Mouse (Mus musculus) kidney, embryonic 14.5 days (tissue): ENCODE results near the gene Khsrp. TPM values are rescaled to one million over a fixed set of nuclear protein-coding genes. Genes with fewer than 3 reads are reported as not detected.
A peak's percentile ranks its signal among the peaks of the same experiment; 100 is the strongest.
"Not testable (repeated sequence)": the region's sequence is repeated elsewhere in the genome, so short reads cannot be mapped to it uniquely, and the experiment has no call there.

Experiments used
- ATAC-seq: fragments of 200-750 bp; cut with Nextera tagmentation; 2 replicates; pipeline ENCODE4 v1.8.0; 2017; ENCODE audit warnings: moderate number of reproducible peaks, mild to moderate bottlenecking, moderate TSS enrichment, moderate library complexity; ENCODE audit not compliant: low FRiP score, low TSS enrichment
- H3K27ac ChIP-seq: fragments of 300-500 bp; sonication (generic); 2 replicates; pipeline ENCODE4 v1.5.1; 2014; ENCODE audit warnings: low read depth, mild to moderate bottlenecking, low read length, moderate library complexity, mixed read lengths
- H3K27me3 ChIP-seq: fragments of 300-500 bp; sonication (generic); 2 replicates; pipeline ENCODE4 v1.6.1; 2014; ENCODE audit warnings: mild to moderate bottlenecking, low read length; ENCODE audit not compliant: control insufficient read depth, insufficient read depth
- H3K36me3 ChIP-seq: fragments of 300-500 bp; sonication (generic); 2 replicates; pipeline ENCODE4 v1.6.1; 2014; ENCODE audit warnings: low read length, mixed read lengths; ENCODE audit not compliant: control insufficient read depth, insufficient read depth
- H3K4me1 ChIP-seq: fragments of 300-500 bp; sonication (generic); 2 replicates; pipeline ENCODE4 v1.6.1; 2014; ENCODE audit warnings: low read length, mixed read lengths; ENCODE audit not compliant: control insufficient read depth, insufficient read depth
- H3K4me2 ChIP-seq: fragments of 300-500 bp; sonication (generic); replicated peaks from 2 replicates; pipeline ENCODE4 v1.6.1; 2014; ENCODE audit warnings: low read depth, mild to moderate bottlenecking, low read length
- H3K4me3 ChIP-seq: fragments of 300-500 bp; sonication (generic); 2 replicates; pipeline ENCODE4 v1.5.1; 2014; ENCODE audit warnings: mild to moderate bottlenecking, low read length
- H3K9ac ChIP-seq: fragments of 300-500 bp; sonication (generic); 2 replicates; pipeline ENCODE4 v1.6.1; 2014; ENCODE audit warnings: low read depth, mild to moderate bottlenecking, low read length, moderate library complexity
- H3K9me3 ChIP-seq: fragments of 300-500 bp; sonication (generic); 2 replicates; pipeline ENCODE4 v1.6.1; 2016; ENCODE audit warnings: low read length; ENCODE audit not compliant: control insufficient read depth
- WGBS: fragments of 180-500 bp; shearing (Covaris S2); extraction: QIAGEN DNeasy Blood & Tissue Kit; methylation state at CpG from one replicate; pipeline ENCODE4 v1.1.7; 2014; 5-methylcytosine and 5-hydroxymethylcytosine counted together
- polyA plus RNA-seq: library from polyadenylated mRNA; unstranded; fragments of >200 nt; fragmentation: Nextera tagmentation; extraction: Ambion mirVana; gene quantifications from 2 replicates; pipeline ENCODE4 v1.2.1, GENCODE M21; 2014

The Khsrp gene
- polyA plus RNA-seq, 1 experiment from 2014 or later: 65.9 TPM

DNA sequence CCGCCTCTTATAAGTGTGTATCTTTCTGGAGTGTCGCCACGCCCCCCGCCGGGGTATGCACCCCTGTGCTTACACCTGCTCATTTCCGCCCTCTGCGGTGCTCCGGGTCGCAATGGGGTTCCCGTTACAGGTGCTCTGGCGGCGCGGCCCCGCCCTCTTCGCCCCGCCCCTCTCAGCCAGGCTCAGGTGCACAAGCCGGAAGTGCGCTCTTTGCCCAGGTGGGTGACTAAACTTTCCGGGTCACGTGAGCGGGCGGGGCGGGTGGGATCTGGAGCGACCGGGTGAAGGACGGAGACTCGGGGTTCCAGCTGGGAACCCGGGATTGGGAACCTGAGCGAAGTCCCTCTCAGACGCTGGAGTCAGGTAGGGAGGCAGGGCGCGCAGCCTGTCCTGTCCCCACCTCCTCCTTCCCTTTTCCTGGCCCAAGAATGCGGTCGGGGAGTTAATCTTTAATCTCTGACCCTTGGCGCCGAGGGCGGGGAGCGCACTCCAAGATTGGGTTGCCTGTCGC, 30.7 kb upstream of the Khsrp start:
- peak; percentile 25 for ATAC-seq
- peak overlapping the region; percentile 29; the same call in 1 of the 2 replicates for H3K9ac ChIP-seq

GRCm38 (mm10) chr17:57061069-57061468, 29.7 kb upstream of the Khsrp start:
- 35% methylated on average over 10 of the region's 10 CpGs for WGBS
- H3K27me3 ChIP-seq: peaks cover 24% of the 10 kb centered on the region
- H3K4me2 ChIP-seq: peak overlapping the region; percentile 87
- H3K36me3 ChIP-seq: no peaks in the 10 kb centered on the region
- H3K4me3 ChIP-seq: peak overlapping the region; percentile 84
- no peaks in the 10 kb centered on the region for H3K9me3 ChIP-seq
- no peak overlapping the region for H3K9ac ChIP-seq
- no peak overlapping the region; the same call in 1 of the 2 replicates for H3K27ac ChIP-seq
- H3K4me1 ChIP-seq: no peaks in the 10 kb centered on the region
- no peak for ATAC-seq

More for the DNA sequence above, 30.7 kb upstream of the Khsrp start:
- Histone ChIP-seq H3K27me3 (peaks cover 24% of the 10 kb centered on the region), H3K9me3 (no peaks in the 10 kb centered on the region), H3K4me3 (peak overlapping the region; percentile 37), H3K27ac (peak overlapping the region; percentile 56), H3K4me1 (no peaks in the 10 kb centered on the region), H3K36me3 (no peaks in the 10 kb centered on the region), H3K4me2 (peak overlapping the region; percentile 31)
- WGBS: 1% methylated on average over 37 of the region's 39 CpGs

DNA sequence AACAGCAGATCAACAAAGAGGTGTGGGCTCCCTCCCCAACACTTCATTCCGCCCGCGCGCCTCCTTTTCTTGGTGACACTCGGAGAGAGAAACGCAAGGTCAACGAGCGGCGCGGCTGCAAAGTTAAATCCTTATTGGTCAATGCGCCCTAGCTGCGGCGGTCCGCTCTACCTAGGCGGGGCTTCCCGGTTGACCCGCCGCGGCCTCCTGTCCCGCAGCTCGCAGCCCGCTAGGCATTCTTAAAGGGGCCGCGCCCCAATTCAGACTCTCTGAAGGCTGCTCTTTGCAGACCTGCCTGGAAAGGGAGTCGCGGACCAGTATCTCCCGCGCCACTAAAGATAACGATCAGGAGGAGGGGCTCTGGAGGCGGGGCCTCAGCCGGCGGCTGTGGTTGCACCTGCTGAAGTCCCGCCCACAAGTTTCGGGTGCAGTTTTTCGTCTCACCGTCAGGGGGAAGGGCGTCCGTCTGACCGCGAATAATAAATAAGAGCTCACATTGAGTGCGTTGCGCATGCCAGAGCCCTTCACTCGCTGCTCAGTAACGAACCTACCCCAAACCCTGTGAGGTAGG, 29.0 kb upstream of the Khsrp start:
- whole genome bisulfite sequencing: under 1% methylated on average over 44 of the region's 44 CpGs

DNA sequence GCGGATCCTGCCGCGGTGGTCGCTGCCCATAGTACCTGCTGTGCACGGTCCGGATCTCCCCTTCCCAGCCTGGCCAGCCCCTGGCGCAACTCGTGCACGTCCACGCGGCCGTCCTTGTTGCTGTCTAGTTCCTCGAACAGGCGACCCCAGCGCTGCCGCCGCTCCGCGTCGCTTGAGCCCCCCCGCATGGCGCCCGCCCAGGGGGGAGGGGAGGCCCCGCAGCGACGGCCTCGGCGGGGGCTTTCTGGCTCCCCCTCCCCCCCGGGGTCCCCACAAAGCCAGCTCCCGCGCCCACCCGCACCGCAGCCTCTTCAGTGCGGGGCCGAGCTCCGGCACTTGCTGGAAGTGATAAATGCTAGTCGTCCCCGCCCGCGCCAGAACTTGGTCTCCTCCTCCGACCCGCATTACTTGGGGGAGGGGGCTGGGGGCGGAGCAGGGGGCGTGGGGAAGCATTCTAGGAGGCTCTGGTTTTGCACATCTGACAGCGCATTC, 28.2 kb upstream of the Khsrp start, which contains the start of gene Slc25a23:
Gene Slc25a23, minus strand, starts transcription at position 378 of the 492 bp plus-strand sequence.
- Histone ChIP-seq H3K9ac (peak within 1 kb of the TSS; percentile 77), H3K4me1 (no peaks in the 10 kb centered on the region), H3K36me3 (no peaks in the 10 kb centered on the region), H3K4me3 (peak within 1 kb of the TSS; percentile 84), H3K4me2 (peak within 1 kb of the TSS; percentile 87), H3K27me3 (peaks cover 24% of the 10 kb centered on the region), H3K9me3 (no peaks in the 10 kb centered on the region), H3K27ac (peak within 1 kb of the TSS; percentile 71; the same call in 1 of the 2 replicates)
- under 1% methylated on average over 24 of the region's 45 CpGs for WGBS
- peak; percentile 59 for ATAC-seq

More for the DNA sequence above, 29.0 kb upstream of the Khsrp start:
- Histone ChIP-seq H3K4me2 (peak overlapping the region; percentile 87), H3K27ac (peak overlapping the region; percentile 71; the same call in 1 of the 2 replicates), H3K9ac (peak overlapping the region; percentile 77; the same call in 1 of the 2 replicates), H3K9me3 (no peaks in the 10 kb centered on the region), H3K36me3 (no peaks in the 10 kb centered on the region), H3K4me3 (peak overlapping the region; percentile 84), H3K4me1 (no peaks in the 10 kb centered on the region), H3K27me3 (peaks cover 24% of the 10 kb centered on the region)
- peak; percentile 87 for ATAC-seq

DNA sequence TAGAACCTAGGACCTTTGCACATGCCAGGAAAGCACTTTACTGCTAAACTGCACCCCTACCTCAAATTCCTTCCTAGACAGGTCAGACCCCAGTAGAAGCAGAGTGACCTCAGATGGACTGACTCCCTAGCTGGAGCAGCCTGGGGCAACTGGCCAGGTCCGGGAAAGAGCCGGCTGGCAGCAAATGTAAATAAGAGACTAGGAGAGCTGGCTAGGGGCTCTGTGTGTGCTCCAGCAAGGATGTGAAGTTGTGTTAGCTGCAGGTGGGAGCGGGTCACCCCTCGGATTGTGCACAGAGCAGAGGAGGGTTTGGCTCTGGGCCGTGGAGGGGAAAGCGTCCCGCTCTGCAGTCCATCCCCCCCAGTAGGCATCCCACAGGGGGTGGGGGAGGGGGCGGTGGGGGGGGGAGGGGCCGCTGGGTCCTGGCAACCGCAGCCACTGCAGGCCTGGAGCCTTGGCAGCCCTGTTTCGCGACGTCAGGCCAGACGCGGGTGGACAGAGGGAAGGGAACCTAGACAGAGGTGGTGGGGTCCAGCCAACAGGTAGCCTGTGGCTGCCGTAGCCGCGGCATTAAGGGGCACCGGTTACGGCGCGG, 27.7 kb upstream of the Khsrp start, which contains the start of gene Crb3:
Gene Crb3, plus strand, starts transcription at position 215 of the 595 bp plus-strand sequence.
- H3K36me3 ChIP-seq: no peaks in the 10 kb centered on the region
- 0% methylated on average over 13 of the region's 22 CpGs for WGBS
- no peaks in the 10 kb centered on the region for H3K9me3 ChIP-seq
- peak within 1 kb of the TSS; percentile 84 for H3K4me3 ChIP-seq
- peak within 1 kb of the TSS; percentile 77 for H3K9ac ChIP-seq
- H3K4me1 ChIP-seq: no peaks in the 10 kb centered on the region
- H3K27me3 ChIP-seq: peaks cover 24% of the 10 kb centered on the region
- peak within 1 kb of the TSS; percentile 87 for H3K4me2 ChIP-seq
- ATAC-seq: 0 out of 2 replicates have a peak, but pooled peaks have one; percentile 2
- peak within 1 kb of the TSS; percentile 37; the same call in 1 of the 2 replicates for H3K27ac ChIP-seq

DNA sequence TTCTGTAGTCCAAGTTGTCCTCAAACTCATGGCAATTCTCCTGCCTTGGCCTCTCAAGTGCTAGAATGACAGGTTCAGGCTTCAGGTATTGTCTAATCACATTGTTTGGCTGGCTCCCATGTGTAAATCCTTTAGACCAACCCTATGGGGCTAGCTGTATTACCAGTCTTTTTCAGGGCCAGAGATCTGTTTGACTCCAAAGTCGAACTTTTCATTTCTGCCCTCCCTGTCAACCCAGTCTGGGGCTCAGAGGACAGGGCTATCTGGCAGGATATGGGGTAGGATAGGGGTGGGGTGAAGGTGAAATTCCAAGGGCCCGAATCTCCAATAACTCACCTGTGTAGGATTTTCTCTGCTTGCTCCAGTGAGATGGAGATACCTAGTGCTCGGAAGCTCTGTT, 24.9 kb upstream of the Khsrp start:
- 82% methylated on average over 3 of the region's 3 CpGs for WGBS
- no peak overlapping the region for H3K27ac ChIP-seq
- no peak overlapping the region for H3K4me2 ChIP-seq
- no peaks in the 10 kb centered on the region for H3K9me3 ChIP-seq
- H3K27me3 ChIP-seq: peaks cover 4% of the 10 kb centered on the region; the same call in 1 of the 2 replicates
- no peak for ATAC-seq
- peaks cover 10% of the 10 kb centered on the region; the same call in 1 of the 2 replicates for H3K36me3 ChIP-seq
- H3K9ac ChIP-seq: no peak overlapping the region
- H3K4me3 ChIP-seq: no peak overlapping the region
- H3K4me1 ChIP-seq: no peaks in the 10 kb centered on the region

DNA sequence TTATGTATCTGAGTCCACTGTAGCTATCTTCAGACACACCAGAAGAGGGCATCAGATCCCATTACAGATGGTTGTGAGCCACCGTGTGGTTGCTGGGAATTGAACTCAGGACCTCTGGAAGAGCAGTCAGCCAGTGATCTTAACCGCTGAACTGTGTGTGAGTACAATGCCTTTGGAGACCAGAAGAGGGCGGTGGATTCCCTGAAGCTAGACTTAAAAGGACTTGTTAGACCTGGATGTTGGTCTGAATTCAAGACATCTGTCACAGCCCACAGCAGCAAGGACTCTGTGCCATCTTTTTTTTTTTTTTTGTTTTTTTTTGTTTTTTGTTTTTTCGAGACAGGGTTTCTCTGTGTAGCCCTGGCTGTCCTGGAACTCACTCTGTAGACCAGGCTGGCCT, 20.4 kb upstream of the Khsrp start:
- H3K4me2 ChIP-seq, H3K4me3 ChIP-seq, H3K9me3 ChIP-seq, ATAC-seq, H3K27ac ChIP-seq, H3K9ac ChIP-seq, H3K4me1 ChIP-seq, H3K27me3 ChIP-seq: not testable (repeated sequence)
- peaks cover 11% of the 10 kb centered on the region; the same call in 1 of the 2 replicates for H3K36me3 ChIP-seq
- 86% methylated on average over 4 of the region's 4 CpGs for WGBS

DNA sequence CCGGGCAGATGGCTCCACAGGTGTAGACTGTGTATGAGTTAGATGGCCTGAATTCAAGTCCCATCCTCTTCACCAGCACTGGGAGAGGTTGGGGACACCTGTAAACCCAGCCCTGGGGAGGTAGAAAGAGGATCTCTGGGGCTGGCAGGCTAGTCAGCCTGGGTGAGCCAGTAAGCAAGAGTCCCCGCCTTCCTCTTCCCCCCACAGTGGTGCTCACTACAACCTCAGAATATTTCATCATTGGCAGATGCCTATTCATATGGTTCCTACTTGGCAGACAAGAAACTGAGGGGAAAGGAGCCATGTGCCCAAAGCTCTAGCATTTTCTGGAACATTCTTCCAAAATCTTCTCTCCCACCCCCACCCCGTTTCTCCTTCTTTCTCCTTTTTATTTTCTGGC, 17.5 kb upstream of the Khsrp start:
- Histone ChIP-seq H3K4me1 (no peaks in the 10 kb centered on the region), H3K9me3 (no peaks in the 10 kb centered on the region), H3K4me2 (no peak overlapping the region), H3K4me3 (no peak overlapping the region), H3K9ac (no peak overlapping the region), H3K27ac (no peak overlapping the region), H3K36me3 (peaks cover 11% of the 10 kb centered on the region; the same call in 1 of the 2 replicates), H3K27me3 (no peaks in the 10 kb centered on the region)
- ATAC-seq: no peak
- WGBS: 86% methylated on average over 3 of the region's 3 CpGs
